Mouse (Mus musculus) embryonic fibroblast, embryonic 13.5 days (primary cell): ENCODE data around the gene Bmpr1b.

Experiments
- CTCF ChIP-seq: IDR thresholded peaks from 2 replicates; pipeline ENCODE4 v1.5.1; 2011; ENCODE audit warnings: mild to moderate bottlenecking, control low read depth, low read length, moderate library complexity, borderline replicate concordance; ENCODE audit not compliant: insufficient read depth
- POLR2A ChIP-seq: IDR thresholded peaks from 2 replicates; pipeline ENCODE4 v1.6.1; 2011; ENCODE audit warnings: low read depth, mild to moderate bottlenecking, control low read depth, low read length, moderate library complexity

DNA sequence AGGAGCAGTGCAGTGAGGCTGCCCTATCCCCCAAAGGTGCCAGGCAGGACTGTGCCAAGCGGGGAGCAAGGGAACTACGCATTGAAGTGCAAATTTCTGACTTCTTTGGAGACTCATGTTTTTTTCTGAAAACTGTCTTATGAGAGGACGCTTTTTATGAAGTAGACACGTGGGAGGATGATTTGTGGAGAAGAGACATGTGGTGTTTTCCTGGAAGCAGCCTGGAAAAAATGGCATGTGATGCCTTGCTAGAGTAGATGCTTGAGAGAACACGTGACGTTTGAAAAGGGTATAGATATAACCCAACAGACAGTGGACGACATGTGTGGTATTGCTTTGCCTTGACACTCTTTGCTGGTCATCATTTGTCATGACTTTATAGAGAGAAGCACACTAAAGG lies 319.1 kb downstream of the Bmpr1b start:
- TF ChIP-seq CTCF (no peak), POLR2A (no peak)
